Mouse (Mus musculus): ENCODE data around the gene Rgs6.

DNA sequence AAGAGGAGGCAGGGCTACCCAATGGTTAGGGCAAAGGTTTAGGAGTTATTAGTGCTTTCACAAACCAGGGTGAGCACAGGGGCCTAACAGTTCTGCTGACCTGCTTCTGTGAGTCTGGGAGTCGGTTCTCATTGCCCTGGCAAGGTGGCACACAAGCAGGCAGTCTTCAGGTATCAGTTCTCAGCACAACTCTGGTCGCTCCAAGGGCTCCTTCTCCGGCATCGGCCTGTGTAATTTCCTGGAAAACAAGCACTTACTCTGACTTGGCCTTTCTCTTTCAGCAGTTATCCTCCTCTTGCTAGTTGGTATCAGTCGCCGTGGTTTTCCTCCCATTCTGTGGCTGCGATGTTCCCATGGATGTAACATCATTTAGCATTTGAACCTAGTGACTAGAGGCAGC, 38.0 kb upstream of the Rgs6 start:
- TF ChIP-seq CTCF (conservative IDR thresholded peaks at IDR 0.05; ENCODE audit: low read length) (no peak), POU5F1 (IDR thresholded peaks at IDR 0.05; ENCODE audit: borderline replicate concordance, low read length) (no peak)

Data from E14TG2a.4 (cell line).